Mouse (Mus musculus): ENCODE results near the gene Ctu2.

Gene Ctu2

DNA sequence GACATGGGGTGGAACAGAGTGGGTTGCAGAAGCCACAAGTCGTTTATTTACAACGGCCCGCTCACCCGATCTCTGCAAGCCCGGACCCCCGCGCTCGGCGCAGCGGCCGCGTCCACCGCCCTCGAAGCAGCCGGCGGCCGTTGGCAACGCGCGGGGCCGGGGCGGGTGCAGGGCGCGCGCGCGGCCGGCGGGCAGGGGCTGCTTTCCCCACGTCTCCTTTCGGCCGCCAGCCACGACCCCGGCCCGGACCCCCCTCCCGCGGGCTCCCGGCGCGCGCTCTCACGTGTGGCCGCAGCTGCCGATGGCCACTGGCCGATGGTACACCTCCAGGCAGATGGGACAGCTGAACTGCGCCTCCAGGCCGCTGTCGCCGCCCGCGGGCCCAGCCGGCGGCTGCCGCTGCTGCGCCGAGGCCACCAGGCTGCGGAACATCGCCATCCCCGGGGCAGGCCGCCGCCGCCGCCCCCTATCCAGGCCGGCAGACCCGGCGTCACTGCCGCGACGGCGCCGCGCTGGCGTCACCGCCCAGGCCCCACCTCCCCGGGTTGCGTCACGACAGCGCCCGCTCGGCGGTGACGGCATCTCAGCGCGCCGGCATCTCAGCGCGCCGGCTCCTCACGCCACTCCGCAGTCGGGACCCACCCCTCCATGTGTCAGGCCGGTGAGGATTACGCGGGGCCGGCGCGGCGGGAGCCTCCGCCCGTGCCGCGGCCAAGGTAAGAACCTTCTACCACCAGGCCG, at the start of gene Ctu2, which contains the start of gene Rnf166:
Gene Ctu2, plus strand, starts transcription at position 564 of the 741 bp plus-strand sequence.
Gene Rnf166, minus strand, starts transcription at position 485 of the 741 bp plus-strand sequence.
- peak; percentile 47 for DNase-seq (ENCODE audit: extremely low spot score, low read depth, low spot score)

DNA sequence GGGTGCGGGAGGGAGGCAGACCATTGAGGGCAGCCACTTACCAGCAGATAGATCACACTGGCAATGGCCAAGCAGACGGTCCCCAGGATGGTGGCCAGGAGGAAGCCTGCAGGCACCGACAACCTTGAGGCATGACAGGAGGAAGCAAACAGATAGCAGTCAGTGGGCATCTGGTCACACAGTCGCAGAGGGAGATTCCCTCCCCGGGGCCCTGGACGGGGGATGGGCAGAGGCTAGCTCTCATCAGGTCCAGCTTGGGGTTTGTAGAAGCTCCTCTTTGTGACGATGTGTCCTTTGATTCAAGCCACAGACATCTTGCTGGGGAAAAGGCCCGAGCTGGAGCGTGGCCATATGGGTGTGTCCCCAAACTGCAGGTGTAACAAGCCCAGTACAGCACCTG, 49.8 kb upstream of the Ctu2 start:
- DNase-seq (ENCODE audit: extremely low spot score, low read depth, low spot score) = no peak

DNA sequence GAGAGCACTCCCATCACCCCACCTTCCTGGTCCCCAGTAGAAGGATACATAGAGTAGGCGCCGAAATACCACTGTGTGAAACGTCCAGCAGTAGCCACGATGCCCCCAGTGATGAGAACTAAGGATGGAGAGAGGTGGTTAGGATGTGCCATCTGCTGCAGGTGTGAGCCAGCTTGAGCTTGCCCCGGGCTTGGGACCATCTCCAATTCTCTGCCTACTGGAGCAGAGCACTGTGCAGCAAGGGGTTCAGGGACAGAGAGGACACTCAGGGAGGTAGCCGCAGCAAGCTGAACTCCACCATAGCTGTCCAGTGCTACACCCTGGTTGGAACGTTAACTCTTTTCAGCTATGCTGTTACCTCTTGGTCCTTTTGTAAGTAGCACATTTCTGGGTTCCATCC, 48.3 kb upstream of the Ctu2 start:
- DNase-seq (ENCODE audit: extremely low spot score, low read depth, low spot score) = no peak

DNA sequence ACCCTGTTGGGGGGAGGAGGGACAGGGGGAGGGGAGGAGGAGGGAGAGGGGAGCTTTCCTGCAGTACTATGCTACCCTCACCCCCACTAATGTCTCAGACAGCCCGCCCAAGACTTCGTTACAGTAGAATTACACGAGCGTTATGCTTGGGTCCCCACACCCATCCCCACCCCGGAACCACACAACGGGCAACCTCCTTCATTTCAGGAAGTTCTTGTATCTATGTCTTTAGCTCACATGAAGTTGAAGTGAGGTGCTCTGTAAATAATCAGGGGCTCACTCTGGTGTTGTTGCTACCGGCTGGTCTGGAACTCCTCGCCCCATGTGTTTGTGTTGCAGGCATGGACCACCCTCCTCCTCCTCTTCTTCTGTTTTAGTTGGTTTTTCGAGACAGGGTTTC, 47.8 kb upstream of the Ctu2 start:
- DNase-seq (ENCODE audit: extremely low spot score, low read depth, low spot score) = no peak

DNA sequence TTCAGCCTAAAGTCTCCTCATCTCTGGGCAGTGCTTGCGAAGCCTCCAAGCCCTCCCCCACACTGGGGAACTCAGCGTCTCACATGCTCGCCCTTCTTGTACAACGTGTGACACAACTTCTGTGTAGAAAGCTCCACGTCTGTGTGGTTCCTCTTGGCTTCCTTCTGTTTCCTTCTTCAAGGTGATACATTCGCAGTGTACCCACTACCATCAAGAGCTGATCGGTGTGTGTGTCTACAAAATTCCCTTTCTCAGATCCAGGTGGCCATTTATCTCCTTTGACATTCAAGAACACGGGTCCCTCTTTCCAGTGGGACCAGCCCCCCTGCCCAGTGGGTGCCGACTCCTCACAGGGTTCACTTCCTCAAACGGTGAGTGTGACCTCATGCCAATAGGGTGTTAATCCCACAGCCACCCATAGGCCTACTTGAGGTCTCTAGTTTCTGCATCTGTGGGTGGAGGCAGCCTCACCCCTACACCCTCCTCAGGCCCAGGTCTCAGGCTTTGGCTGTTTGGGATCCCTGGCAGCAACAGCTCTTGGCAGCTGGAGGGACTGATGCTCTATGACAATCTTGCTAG, 45.8 kb upstream of the Ctu2 start:
- DNase-seq (ENCODE audit: extremely low spot score, low read depth, low spot score) = no peak

DNA sequence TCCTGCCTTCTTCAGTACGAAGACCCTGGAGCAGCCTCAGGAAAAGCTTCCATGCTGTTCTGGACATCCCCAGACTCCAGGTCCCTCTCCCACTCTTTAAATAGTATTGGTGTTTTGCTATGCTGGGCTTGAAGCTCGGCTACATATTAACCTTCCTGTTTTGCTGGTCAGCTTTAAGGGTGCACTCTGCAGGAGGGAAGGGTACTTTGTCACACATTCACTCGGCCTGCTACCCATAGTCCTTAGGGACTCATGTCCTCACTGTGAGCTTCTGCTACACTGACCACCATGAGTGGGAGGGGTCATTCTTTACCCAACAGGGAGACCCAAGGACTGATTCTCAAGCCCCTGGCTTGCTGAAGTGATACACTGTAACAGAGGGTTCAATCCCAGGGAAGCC, 45.3 kb upstream of the Ctu2 start:
- no peak for DNase-seq (ENCODE audit: extremely low spot score, low read depth, low spot score)

DNA sequence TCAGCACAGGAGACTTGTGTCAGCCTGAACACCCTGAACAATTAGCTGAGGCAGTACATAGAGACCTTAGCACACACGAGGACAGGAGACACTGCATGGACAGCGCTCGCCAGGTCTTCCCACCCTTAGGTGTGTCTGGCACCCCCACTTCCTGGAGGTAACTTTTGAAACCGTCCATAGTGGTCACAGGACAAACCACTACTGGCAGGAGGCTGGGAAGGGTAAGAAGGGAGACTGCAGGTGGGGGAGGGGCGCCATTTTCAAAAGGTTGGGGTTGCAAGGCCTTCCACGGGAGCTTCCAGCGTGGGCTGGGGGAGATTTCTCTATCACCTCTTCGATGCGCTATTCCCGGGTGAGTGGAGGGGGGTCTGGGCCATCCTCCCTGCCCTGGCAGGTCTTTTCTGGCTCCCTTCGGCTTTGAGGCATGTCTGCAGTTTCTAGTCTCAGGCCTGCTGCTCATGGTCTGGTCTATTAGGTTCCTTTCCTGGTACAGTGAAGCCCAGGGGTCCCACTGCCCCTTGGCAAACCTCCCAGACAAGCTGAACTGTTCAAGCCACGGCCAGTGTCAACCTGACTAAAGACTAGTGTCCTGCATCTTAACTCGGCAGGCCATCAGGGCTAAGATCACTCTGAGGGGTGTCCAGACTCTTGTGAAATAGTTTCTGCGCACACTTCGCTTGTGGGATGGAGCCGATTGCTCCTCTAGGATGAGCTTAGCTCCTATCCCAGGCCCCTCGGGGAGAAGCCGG, 44.1 kb upstream of the Ctu2 start:
- no peak for DNase-seq (ENCODE audit: extremely low spot score, low read depth, low spot score)

DNA sequence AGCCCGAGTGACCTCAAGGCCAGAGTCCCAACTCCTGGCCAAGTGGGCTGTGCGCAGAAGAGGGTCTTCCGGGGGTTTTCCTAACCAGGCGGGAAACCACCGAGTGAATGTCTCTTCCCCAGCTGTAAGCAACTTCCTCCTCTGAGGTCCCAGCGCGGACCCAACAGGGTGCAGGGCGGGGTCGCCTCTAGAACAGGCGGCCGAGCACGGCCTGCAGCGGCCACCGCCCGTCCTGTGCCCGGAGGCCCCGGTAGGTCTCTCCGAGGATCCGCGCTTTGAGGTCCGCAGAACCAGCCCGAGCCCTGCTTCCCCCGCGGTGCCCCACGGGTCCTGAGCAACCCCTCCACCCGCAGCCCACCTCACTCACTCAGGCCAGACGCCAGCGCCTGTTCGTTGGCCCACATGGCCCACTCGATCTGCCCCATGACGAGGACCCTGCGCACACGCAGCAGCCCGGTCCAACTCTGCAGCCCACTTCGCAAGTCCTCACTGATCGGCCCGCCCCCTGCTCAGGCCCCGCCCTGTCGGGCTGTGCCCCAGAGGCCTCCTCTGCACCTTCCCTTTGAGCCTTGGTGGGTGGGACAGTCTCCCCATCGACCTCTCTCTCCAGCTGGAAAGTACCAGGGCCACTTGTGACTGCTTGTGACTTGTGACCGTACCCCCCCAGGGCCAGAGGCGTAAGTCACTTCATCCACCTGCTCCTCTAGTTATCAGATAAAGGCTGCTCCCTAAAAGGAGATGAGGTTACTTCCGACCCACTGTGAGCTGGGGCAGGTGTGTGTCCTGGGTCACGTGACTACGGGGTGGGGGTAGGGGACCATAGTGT, 43.3 kb upstream of the Ctu2 start, which contains the start of gene Cyba:
Gene Cyba, minus strand, starts transcription at position 488 of the 826 bp plus-strand sequence.
- no peak for DNase-seq (ENCODE audit: extremely low spot score, low read depth, low spot score)

DNA sequence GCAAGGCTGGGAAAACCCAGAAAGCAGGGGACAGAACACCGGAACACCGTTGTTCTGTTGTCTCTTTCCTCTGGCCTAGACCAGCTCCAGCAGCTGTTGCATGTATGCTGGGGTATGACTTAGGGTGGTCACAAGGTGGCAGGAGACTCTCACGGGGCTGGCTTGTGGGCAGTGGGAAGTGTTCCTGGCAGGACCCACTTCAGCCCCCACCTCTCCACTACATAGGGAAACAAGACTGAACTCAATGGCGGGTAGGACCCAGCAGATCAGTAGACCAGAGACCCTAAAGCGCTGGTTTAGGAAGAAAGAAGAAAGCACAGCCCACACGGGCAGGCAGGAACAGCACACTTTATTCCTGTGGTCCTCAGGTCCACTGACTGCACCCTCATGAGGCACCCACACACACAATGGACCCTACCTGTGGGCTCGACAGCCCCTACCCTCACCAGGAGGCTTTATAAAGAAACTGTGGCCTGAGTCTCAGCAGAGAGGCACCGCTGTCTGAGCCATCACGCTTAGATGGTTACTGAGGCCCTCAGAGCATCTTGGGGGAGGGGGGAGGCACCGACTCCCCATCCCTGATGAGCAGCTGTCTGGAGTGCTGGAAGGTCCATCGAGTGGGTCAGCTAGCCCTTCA, 42.6 kb upstream of the Ctu2 start:
- DNase-seq (ENCODE audit: extremely low spot score, low read depth, low spot score) = no peak

DNA sequence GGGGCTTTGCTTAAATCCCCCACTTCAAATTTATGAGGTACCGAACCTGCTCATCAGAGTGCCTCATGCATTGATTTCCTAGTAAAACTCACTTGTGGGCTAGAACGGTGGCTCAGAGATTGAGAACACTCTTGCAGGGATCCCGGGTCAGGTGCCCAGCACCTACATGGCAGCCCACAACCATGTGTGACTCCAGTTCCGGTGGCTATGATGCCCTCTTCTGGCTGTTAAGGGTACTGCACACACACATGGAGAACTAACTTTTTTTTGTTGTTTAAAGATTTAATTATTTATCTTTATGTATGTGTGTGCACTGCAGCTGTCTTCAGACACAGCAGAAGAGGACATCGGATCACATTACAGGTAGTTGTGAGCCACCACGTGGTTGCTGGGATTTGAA, 40.6 kb upstream of the Ctu2 start:
- DNase-seq (ENCODE audit: extremely low spot score, low read depth, low spot score) = no peak

DNA sequence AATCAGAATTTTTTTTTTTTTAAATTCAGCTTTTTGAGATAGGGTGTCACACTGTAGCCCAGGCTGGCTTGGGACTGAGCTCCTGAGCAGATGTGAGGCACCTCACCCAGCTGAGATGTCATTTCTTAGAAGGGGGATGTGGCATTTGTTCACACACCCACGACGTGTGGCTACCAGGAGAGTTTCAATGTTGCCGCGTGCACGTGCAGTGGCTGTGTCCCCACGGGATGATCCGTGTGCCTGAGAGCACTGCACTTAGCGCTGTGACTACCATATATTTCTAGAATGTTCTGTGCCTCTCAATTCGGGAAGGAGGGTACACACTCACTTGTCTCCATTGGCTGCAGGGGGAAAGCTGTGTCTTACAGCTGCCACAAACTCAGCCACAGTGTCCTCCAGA, 39.8 kb upstream of the Ctu2 start:
- DNase-seq (ENCODE audit: extremely low spot score, low read depth, low spot score) = no peak

DNA sequence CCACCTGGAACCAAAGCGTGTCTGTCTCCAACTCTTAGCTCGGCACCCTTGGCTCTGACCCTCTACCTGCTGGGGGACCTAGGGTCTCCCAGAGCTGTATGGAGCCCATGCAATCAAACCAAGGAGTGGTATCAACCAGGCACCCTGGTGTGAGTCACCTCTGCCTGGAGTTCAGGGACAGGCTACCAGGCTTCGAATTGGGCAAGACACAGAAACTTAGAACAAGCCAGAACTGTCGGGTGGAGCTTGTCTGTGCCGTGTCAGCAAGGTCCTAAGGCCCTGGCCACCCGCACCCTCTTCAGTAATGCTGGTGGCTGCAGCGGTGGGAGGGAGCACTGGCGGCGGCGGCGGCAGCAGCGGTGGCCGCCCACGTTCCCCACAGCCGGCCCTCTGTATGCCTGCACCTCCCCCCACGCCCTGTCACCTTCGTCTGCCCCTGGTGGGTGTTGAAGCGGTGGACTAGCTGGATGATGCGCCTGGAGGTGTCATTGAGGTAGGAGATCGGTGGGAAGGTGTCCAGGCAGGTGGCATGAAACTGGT, 39.3 kb upstream of the Ctu2 start:
- DNase-seq (ENCODE audit: extremely low spot score, low read depth, low spot score) = no peak

DNA sequence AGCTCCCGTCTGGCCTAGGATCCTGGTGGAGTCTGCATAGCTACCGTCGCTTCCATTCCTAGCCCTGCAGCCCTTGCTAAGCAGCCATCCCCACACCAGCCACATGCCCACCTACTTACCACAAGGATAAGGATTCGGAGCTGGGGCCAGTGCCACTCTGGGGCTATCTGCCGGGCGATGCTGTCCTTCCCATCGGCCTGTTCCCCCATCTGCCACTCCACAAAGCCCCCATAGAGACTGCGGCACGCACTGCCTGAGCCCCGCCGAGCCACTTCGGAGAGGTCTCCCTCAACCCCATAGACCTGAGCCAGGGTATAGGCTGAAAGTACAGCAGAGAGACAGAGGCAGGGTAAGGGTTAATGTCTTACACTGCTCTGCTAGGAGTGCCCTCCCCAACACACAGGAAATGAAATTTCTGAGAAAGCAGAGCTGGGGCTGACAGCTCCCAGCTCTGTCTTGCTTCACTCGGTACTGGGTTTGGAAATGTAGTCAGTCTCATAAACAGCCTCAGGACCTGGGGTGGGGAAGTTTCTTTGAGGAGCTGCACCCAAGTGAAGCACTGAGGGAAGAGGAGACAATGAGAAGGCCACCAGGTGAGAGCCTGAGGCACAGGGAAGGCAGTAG, 38.1 kb upstream of the Ctu2 start:
- DNase-seq (ENCODE audit: extremely low spot score, low read depth, low spot score) = no peak

DNA sequence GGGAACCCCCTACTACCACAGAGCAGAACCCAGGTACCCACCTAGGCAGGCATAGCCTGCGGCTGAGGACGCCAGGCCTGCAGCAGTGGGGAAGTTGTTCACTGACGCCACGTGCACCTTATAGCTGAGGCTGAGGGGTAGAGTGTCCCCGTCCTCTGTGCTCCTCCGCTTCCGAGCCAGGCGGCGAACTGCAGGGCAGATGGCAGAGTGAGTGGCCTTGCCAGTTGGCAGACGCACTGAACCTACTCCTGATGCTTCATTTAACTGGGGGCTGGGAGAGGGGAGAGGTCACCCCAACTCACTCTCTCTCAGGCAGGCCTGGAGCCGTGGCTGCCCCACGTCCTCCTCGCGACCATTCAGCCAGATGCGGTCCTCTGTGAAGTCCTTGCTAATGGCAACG, 36.6 kb upstream of the Ctu2 start:
- no peak for DNase-seq (ENCODE audit: extremely low spot score, low read depth, low spot score)

DNA sequence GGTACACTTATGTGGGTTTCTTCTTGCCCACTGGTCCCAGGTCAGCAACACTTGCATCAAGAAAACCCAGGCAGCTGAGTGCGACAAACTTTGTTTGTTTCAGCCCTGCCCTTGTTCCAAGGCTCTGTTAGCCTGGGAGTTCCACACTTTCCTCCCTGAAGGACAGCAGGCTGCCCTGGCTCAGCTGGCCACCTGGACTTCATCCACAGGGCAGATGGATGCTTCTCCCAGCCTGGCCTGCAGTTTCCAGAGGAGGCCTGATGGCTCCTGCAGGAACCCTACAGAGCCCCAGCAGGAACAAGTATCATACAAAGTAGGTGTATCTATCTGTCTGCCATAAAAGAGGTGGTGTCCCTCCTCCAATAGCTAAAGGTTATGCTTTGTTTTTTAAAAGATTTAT, 34.6 kb upstream of the Ctu2 start:
- DNase-seq (ENCODE audit: extremely low spot score, low read depth, low spot score) = no peak

DNA sequence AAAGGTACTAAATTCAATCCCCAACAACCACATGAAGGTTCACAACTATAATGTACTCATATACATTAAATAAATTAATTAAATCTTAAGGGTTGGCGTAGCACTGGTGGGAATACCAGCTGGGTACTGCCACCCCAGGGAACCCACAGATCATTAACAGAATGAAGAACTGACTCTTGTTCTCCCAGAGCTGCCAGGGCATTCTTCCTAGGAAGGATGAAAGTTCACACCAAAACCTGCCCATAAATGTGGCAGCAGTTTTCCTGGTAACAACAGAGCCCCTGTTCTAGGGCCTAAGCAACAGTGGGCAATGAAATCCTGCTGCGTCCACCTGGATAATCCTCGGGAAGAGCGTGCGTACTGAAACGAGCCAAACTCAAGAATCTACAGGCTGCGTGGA, 33.6 kb upstream of the Ctu2 start:
- DNase-seq (ENCODE audit: extremely low spot score, low read depth, low spot score) = no peak

DNA sequence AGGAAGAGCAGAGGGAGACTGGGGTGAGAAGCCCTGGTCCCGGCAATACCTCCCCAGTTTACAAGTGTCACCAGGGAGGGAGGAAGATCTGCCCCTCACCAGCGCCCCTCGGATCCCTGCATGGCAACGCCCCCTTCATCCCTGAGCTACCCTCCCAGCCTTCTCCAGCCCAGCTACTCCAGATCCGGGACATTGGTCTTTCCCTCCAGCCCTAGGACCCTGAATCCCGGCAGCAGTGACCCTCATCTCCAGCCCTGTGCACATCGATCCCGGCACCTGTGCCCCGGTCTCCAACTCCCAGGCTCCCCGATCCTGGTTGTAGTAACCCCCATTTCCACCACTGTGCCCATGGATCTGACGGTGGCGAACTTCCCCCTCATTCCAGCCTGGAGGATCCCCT, 33.2 kb upstream of the Ctu2 start:
- no peak for DNase-seq (ENCODE audit: extremely low spot score, low read depth, low spot score)

DNA sequence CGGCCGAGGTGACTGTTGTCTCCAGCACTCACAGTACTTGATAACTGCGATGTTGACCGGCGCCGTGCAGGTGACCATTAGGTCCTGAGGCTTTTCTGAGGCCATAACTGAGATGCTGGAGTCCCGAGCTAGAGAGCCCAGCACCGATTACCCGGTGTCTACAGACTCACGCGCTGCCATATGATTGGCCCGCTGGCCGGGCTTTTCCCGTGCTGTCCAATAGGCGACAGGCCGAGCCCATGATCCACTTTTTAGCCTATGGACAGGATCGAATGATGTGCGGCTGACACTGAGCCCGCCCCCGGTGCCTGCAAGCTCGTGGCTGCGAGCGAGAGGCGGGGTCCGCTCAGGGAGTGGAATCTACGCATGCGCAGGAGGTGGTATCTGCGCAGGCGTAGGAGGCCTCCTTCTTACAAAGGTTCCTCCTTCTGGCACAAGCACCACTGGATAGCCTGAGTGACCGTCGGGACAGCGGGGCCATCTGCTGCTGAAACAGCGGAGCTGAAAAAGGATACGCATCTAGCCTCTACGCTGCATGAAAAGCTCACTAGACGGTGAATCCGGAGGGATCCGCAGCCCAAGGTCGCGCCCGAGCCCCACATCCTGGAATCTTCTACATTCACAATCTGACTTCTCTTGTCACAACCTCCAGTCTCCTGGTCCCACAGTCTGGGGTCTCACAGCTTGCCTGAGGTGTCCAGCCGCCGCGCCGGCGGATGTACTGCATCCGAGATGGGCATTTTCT, 32.5 kb upstream of the Ctu2 start, which contains the start of gene Mvd:
Gene Mvd, minus strand, starts transcription at position 161 of the 745 bp plus-strand sequence.
- DNase-seq (ENCODE audit: extremely low spot score, low read depth, low spot score) = peak; percentile 98

DNA sequence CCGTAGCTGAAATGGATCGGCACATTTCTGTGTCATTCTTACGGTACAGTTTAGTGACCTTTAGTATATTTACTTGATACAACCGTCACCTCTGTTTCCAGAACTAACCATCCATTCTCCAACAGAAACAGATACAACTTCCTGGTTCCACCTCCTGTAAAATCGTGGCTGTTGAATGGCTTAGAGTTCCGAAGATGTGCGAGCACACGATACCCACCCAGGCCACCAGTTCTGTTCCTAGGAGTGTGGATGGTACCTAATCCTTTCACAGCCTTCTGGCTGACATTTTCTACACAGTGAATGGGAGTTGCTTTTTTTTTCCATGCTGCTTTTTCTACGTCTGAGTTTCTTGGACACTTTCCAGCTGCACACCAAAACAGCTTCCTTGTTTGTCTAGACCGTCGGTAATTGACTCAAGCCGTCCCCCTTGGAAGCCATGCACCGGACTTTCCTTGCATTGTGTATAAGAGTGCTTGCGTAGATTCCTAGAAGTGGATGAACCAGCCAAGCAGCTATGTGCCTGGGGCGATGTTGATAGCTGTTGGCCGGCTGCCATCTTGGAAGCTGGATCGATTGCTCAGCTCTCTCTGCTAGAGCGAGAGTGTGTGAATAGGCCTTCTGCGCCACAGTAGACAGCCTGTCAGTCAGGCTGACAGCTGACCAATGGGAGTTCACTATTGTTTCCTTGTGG, 31.7 kb upstream of the Ctu2 start:
- no peak for DNase-seq (ENCODE audit: extremely low spot score, low read depth, low spot score)
